Mouse (Mus musculus): ENCODE results near the gene C1qa. TPM values are rescaled to one million over a fixed set of nuclear protein-coding genes. Genes with fewer than 3 reads are reported as not detected.

C1qa gene
- polyA plus RNA-seq (2012; rRNA removed; ENCODE audit: low replicate concordance): 161 and 229 TPM in 2 replicates

DNA sequence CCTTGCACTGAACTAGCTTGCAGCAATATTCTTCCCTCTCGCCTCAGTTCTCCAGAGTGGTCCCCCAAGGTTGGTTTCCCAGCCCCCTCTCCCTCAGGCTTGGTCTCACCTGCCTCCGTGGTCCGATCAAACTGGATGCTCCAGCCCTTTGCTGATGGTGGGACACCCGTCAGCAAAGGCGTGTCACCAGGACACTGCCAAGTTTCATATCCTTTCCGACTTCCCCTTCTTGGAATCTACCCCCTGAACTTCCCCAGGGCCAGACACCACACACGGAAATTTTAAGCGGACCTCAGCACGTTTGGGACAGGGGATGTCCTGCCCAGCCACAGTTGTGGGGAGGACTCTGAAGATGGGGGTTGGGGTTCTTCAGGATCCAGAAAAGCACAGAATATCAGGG is at the start of gene C1qa:
C1qa (minus strand) TSS at position 167 of the 400 bp plus-strand sequence.

DNA sequence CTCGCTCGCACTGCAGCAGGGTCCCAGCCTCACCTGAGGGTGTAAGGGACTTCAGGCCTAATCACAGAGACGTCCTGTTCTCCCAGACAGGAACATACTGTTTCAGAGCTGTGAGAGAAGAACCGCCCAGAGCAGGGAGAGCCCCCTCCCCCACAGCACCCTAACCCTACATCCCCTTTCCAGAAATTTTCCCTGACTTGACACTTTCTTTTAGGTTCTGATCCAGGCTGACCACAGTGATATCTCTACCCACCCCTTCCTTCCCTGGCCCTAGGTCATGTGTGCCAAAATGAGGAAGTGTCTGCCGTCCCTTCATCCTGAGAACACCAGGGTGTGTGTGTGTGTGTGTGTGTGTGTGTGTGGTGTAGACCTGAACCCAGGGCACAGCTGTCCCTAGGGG is 5.8 kb downstream of the C1qa start, which contains the start of gene C1qc:
C1qc (minus strand) TSS at position 255 of the 400 bp plus-strand sequence.

DNA sequence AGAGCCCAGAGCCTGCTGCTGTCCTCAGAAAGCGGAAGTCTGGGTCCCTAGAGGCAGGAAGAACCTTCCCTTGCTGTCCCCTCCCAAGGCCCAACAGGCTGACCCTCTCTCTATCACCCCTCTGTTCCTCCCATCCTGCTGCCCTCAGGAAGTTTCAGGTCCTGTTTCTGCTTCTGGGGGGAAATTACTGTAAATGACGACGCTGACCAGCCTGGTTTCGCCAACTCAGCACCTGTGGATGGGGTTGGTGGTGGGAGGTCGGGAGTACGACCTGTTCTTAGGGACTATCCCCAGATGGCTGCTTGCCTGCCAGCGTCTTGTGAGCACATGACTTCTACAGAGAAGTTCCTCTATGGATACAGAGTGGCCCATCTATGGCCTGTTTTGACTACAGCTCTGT is 12.5 kb downstream of the C1qa start, which contains the start of gene C1qb:
C1qb (minus strand) TSS at position 87 of the 400 bp plus-strand sequence.

Other genes starting within 250 kb of the C1qa start
- 28.6 and 78.8 TPM in 2 replicates for gene Ephb2, start 62.8 kb downstream of the C1qa start, polyA plus RNA-seq (2012; rRNA removed; ENCODE audit: low replicate concordance)
- gene C1qb, start 12.6 kb downstream of the C1qa start, polyA plus RNA-seq (2012; rRNA removed; ENCODE audit: low replicate concordance): 252 and 358 TPM in 2 replicates
- gene C1qc, start 5.7 kb downstream of the C1qa start, polyA plus RNA-seq (2012; rRNA removed; ENCODE audit: low replicate concordance): 222 and 299 TPM in 2 replicates
- gene Epha8, start 58.0 kb upstream of the C1qa start, polyA plus RNA-seq (2012; rRNA removed; ENCODE audit: low replicate concordance): 2.8 TPM in 1 of 2 replicates, not detected in the other
- gene Zbtb40, start 150.0 kb upstream of the C1qa start, polyA plus RNA-seq (2012; rRNA removed; ENCODE audit: low replicate concordance): 6.9 and 15.0 TPM in 2 replicates